Mouse (Mus musculus) lung, adult 2 months (tissue): Measurements from ENCODE around the gene Eps8l1.

Experiments
- CTCF ChIP-seq: fragments of 200-500 bp; IDR thresholded peaks from 2 replicates; pipeline ENCODE4 v1.5.1; 2011; ENCODE audit warnings: mild to moderate bottlenecking, low read length, control low read depth; ENCODE audit not compliant: insufficient read depth
- POLR2A ChIP-seq: fragments of 200-500 bp; IDR thresholded peaks from 2 replicates; pipeline ENCODE4 v1.6.1; 2011; ENCODE audit warnings: low read depth, mild to moderate bottlenecking, control low read depth, low read length, borderline replicate concordance; ENCODE audit errors: extremely low read depth

DNA sequence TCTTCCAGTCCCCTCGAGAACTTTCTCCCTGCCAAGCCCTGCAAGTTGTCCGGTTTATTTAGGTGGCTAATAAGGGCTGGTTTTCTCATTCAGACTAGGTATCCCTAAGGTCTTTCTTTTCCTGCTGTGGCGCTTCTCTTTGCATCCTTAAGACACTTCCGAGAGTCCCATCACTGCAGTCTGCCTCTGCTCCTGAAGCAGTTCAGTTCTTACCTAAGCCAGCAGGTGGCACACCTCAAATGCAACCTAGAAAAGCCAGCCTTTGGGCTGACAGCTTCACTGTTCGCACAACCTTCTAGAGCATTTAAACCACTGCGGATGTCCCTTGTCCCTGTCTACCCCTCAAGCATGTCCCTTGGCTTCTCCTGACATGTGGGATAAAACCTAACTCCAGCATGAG is 19.2 kb downstream of the Eps8l1 start:
- TF ChIP-seq POLR2A = no peak
- TF ChIP-seq CTCF = peak; percentile 62
